Mouse (Mus musculus) hindbrain, embryonic 16.5 days (tissue): ENCODE measurements at regions not wholly inside any gene's neighbourhood (a gene's known extent, or its start where the extent isn't known, plus 50 kb on each side); places are given as distances from the start of the nearest gene placed in this dataset.

ENCODE experiments used
- ATAC-seq: fragments of 200-750 bp; cut with Nextera tagmentation; 2 replicates; pipeline ENCODE4 v1.8.0; 2017; ENCODE audit warnings: moderate TSS enrichment, moderate library complexity
- H3K27ac ChIP-seq: fragments of 300-500 bp; sonication (generic); 2 replicates; pipeline ENCODE4 v1.5.1; 2014; ENCODE audit warnings: low read depth, mild to moderate bottlenecking, control low read depth, low read length, moderate library complexity
- H3K27me3 ChIP-seq: fragments of 300-500 bp; sonication (generic); replicated peaks from 2 replicates; pipeline ENCODE4 v1.6.1; 2014; ENCODE audit warnings: low read length; ENCODE audit not compliant: control insufficient read depth, insufficient read depth
- H3K36me3 ChIP-seq: fragments of 300-500 bp; sonication (generic); 2 replicates; pipeline ENCODE4 v1.6.1; 2014; ENCODE audit warnings: mild to moderate bottlenecking, low read length, moderate library complexity, mixed read lengths; ENCODE audit not compliant: control insufficient read depth, insufficient read depth
- H3K4me1 ChIP-seq: fragments of 300-500 bp; sonication (generic); 2 replicates; pipeline ENCODE4 v1.6.1; 2014; ENCODE audit warnings: low read depth, low read length; ENCODE audit not compliant: control insufficient read depth, insufficient read depth
- H3K4me2 ChIP-seq: fragments of 300-500 bp; sonication (generic); 2 replicates; pipeline ENCODE4 v1.6.1; 2014; ENCODE audit warnings: mild to moderate bottlenecking, low read length, control low read depth, moderate library complexity
- H3K4me3 ChIP-seq: fragments of 300-500 bp; sonication (generic); 2 replicates; pipeline ENCODE4 v1.5.1; 2014; ENCODE audit warnings: mild to moderate bottlenecking, low read length, control low read depth, moderate library complexity
- H3K9ac ChIP-seq: fragments of 300-500 bp; sonication (generic); 2 replicates; pipeline ENCODE4 v1.6.1; 2014; ENCODE audit warnings: low read depth, mild to moderate bottlenecking, control low read depth, low read length, moderate library complexity
- H3K9me3 ChIP-seq: fragments of 300-500 bp; sonication (generic); 2 replicates; pipeline ENCODE4 v1.6.1; 2014; ENCODE audit warnings: mild to moderate bottlenecking, low read length, moderate library complexity; ENCODE audit not compliant: control insufficient read depth
- WGBS: fragments of 180-500 bp; shearing (Covaris S2); extraction: QIAGEN DNeasy Blood & Tissue Kit; methylation state at CpG from one replicate; pipeline ENCODE4 v1.1.7; 2014; 5-methylcytosine and 5-hydroxymethylcytosine counted together

DNA sequence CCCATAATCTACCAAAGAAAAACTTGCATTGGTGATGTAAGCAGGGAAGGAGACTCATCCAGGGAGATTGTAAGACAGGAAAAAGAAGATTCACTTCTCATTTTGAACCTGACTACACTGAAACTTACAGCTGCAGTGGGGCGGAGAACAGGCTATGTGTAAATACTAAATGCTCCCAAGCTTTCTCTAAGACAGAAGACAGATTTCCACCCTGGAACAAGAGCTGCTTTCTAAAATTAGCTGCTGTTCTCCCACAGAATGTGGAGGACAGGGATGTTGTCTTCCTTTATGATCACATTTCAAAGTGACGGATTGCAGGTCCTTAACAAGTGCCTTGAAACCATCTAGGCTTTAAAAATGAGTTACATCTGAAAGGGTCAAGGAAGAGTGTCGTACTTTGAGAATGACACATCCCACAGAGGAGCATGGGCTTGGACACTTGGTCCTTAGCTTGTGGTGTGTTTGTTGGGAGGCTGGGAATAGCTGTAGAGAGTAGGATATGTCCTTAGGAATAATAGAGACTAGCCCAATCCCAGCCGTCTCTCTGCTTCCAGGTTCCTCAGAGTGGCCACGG lies 609.4 kb downstream of the Kctd12 start:
- H3K9me3 ChIP-seq: no peaks in the 10 kb centered on the region
- no peak overlapping the region for H3K4me2 ChIP-seq
- 88% methylated on average over 5 of the region's 5 CpGs for WGBS
- no peak overlapping the region for H3K27ac ChIP-seq
- H3K36me3 ChIP-seq: no peaks in the 10 kb centered on the region
- H3K4me1 ChIP-seq: no peaks in the 10 kb centered on the region
- H3K27me3 ChIP-seq: no peaks in the 10 kb centered on the region
- ATAC-seq: no peak
- no peak overlapping the region for H3K4me3 ChIP-seq
- H3K9ac ChIP-seq: no peak overlapping the region

DNA sequence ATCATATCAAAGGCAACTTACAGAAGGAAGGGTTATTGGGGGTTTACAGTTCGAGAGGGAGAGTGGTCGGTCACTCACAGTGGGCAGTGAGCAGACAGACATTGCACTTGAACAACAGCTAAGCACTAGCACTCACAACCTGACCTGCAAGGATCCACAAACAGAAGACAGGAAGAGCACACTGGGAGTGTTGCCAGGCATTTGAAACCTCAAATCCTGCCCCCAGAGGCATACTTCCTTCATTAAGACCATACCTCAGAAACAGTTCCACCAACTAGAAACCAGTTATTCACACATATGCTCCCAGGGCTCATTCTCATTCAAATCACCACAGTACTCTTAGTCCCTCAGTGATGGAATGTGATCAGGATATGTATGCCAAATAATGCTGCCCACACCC lies 620.8 kb downstream of the Kctd12 start:
- Histone ChIP-seq H3K27me3 (no peaks in the 10 kb centered on the region), H3K4me3 (no peak overlapping the region), H3K9ac (no peak overlapping the region), H3K4me2 (no peak overlapping the region), H3K36me3 (no peaks in the 10 kb centered on the region), H3K27ac (no peak overlapping the region), H3K4me1 (no peaks in the 10 kb centered on the region), H3K9me3 (no peaks in the 10 kb centered on the region)
- no peak for ATAC-seq
- WGBS: 92% methylated on average over 2 of the region's 2 CpGs

DNA sequence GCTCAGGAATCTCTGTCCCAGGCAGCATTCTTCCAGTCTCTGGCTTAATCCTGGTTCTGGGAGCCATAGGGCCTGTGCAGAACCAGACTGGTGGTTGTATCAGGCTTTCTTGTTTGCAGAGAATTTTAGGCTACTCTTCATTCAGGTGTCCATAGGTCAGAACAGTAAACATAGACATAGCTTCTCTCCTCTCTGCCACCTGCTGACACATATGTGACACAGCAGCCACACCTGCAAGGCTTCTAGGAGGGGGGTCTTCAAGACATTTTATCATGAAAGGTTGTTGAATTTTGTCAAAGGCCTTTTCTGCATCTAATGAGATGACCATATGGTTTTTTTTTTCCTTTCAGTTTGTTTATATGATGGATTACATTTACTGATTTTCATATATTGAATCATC lies 599.7 kb downstream of the Lmo7 start:
- Histone ChIP-seq H3K36me3 (no peaks in the 10 kb centered on the region), H3K27me3 (no peaks in the 10 kb centered on the region), H3K4me1 (no peaks in the 10 kb centered on the region), H3K9ac (no peak overlapping the region), H3K4me2 (no peak overlapping the region), H3K27ac (no peak overlapping the region), H3K4me3 (no peak overlapping the region), H3K9me3 (no peaks in the 10 kb centered on the region)
- no peak for ATAC-seq

DNA sequence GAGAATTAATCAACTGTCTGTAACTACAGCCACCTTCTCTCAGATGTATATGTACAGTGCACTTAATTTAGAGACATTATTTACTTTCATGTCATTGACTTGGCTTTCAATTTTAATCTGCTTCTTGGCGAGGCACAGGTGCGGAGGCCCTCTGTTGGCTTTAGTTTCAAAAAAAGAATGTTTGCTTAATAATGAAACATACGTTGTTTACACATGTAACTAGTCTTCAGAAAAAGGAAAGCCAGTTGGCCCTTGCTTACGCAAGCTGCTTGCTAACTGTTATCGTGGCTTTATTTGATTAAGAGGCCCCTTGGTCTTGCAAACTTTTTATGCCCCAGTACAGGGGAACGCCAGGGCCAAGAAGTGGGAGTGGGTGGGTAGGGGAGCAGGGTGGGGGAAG lies 576.6 kb downstream of the Lmo7 start:
- Histone ChIP-seq H3K9me3 (no peaks in the 10 kb centered on the region), H3K4me3 (no peak overlapping the region), H3K27ac (no peak overlapping the region), H3K27me3 (no peaks in the 10 kb centered on the region), H3K4me2 (no peak overlapping the region), H3K4me1 (no peaks in the 10 kb centered on the region), H3K9ac (no peak overlapping the region), H3K36me3 (no peaks in the 10 kb centered on the region)
- no peak for ATAC-seq
- 84% methylated on average over 6 of the region's 6 CpGs for WGBS

GRCm38 (mm10) chr14:102302826-102303225 lies 573.1 kb downstream of the Lmo7 start:
- H3K9ac ChIP-seq: no peak overlapping the region
- no peak for ATAC-seq

GRCm38 (mm10) chr14:102300251-102300650 lies 570.5 kb downstream of the Lmo7 start:
- H3K9me3 ChIP-seq: no peaks in the 10 kb centered on the region
- no peak overlapping the region for H3K9ac ChIP-seq
- ATAC-seq: peak; percentile 61; the same call in 1 of the 2 replicates
- no peak overlapping the region for H3K4me3 ChIP-seq
- H3K4me1 ChIP-seq: no peaks in the 10 kb centered on the region
- no peak overlapping the region for H3K4me2 ChIP-seq
- no peaks in the 10 kb centered on the region for H3K36me3 ChIP-seq
- 71% methylated on average over 6 of the region's 6 CpGs for whole genome bisulfite sequencing
- no peak overlapping the region for H3K27ac ChIP-seq
- no peaks in the 10 kb centered on the region for H3K27me3 ChIP-seq

More at GRCm38 (mm10) chr14:102302826-102303225, 573.1 kb downstream of the Lmo7 start:
- Histone ChIP-seq H3K27me3 (no peaks in the 10 kb centered on the region), H3K4me3 (no peak overlapping the region), H3K4me1 (no peaks in the 10 kb centered on the region), H3K9me3 (no peaks in the 10 kb centered on the region), H3K27ac (no peak overlapping the region), H3K4me2 (no peak overlapping the region), H3K36me3 (no peaks in the 10 kb centered on the region)
- WGBS: 69% methylated on average over 2 of the region's 2 CpGs

DNA sequence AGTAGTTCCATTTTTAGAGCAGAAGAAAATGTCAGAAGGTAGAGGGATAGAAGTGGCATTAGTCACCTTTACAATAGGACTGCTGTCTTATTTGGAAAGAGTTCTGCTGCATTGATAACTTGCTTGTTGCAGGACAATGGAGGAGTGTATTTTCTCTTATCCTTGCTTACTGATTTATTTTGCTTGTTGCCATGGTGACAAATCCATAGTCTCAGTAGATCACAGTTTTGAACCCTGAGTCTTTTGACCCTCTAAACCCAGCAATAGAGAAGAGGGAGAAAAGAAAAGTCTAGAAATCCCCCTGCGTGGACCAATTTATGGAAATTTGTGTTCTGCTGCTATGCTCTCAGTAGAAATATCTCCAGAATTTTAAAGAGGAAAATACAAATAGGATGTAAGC lies 561.6 kb downstream of the Lmo7 start:
- Histone ChIP-seq H3K9me3 (no peaks in the 10 kb centered on the region), H3K27ac (no peak overlapping the region), H3K4me3 (no peak overlapping the region), H3K4me2 (no peak overlapping the region), H3K27me3 (no peaks in the 10 kb centered on the region), H3K9ac (no peak overlapping the region), H3K36me3 (no peaks in the 10 kb centered on the region), H3K4me1 (no peaks in the 10 kb centered on the region)
- no peak for ATAC-seq
- whole genome bisulfite sequencing: 37% methylated on average over 1 of the region's 1 CpGs

GRCm38 (mm10) chr14:102250076-102250475 lies 520.3 kb downstream of the Lmo7 start:
- peaks cover 9% of the 10 kb centered on the region for H3K4me1 ChIP-seq
- H3K27ac ChIP-seq: no peak overlapping the region
- no peaks in the 10 kb centered on the region for H3K9me3 ChIP-seq
- whole genome bisulfite sequencing: 24% methylated on average over 5 of the region's 5 CpGs
- no peaks in the 10 kb centered on the region for H3K27me3 ChIP-seq
- H3K9ac ChIP-seq: no peak overlapping the region
- no peak; the same call in 1 of the 2 replicates for ATAC-seq
- H3K4me3 ChIP-seq: no peak overlapping the region
- H3K36me3 ChIP-seq: no peaks in the 10 kb centered on the region
- H3K4me2 ChIP-seq: no peak overlapping the region

GRCm38 (mm10) chr14:102248581-102248980 lies 518.8 kb downstream of the Lmo7 start:
- WGBS: 81% methylated on average over 2 of the region's 2 CpGs
- Histone ChIP-seq H3K4me3 (no peak overlapping the region), H3K27me3 (no peaks in the 10 kb centered on the region), H3K4me2 (no peak overlapping the region), H3K36me3 (no peaks in the 10 kb centered on the region), H3K27ac (no peak overlapping the region), H3K9ac (no peak overlapping the region), H3K9me3 (no peaks in the 10 kb centered on the region), H3K4me1 (peaks cover 11% of the 10 kb centered on the region)
- ATAC-seq: no peak

DNA sequence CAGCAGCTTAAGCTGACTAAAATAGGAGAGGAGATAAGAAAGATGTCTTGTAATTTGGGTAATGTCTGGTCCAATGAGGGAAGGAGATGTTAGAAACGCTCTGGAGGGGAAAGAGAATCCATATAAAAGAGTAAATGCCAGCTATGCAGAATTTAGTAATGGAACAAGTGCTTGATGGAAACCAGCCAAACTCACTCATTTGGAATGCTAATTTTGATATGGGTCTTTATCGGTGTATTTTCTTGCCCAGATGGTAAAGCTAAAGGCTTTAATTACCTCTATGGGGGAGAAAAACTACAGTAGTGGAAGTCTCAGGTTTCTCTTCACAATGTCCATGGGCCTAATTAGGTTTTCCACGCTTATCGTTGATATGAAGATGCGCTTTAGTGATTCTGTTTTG lies 518.3 kb downstream of the Lmo7 start:
- H3K9ac ChIP-seq: no peak overlapping the region
- no peak overlapping the region for H3K4me2 ChIP-seq
- WGBS: 46% methylated on average over 5 of the region's 5 CpGs
- H3K9me3 ChIP-seq: no peaks in the 10 kb centered on the region
- peaks cover 11% of the 10 kb centered on the region for H3K4me1 ChIP-seq
- no peak overlapping the region for H3K27ac ChIP-seq
- no peaks in the 10 kb centered on the region for H3K36me3 ChIP-seq
- ATAC-seq: no peak
- H3K4me3 ChIP-seq: no peak overlapping the region
- H3K27me3 ChIP-seq: no peaks in the 10 kb centered on the region
